Mouse (Mus musculus) liver, embryonic 13.5 days (tissue): Measurements from ENCODE around the gene Baiap2. TPM values are rescaled to one million over a fixed set of nuclear protein-coding genes. Genes with fewer than 3 reads are reported as not detected.

ENCODE experiments used
- ATAC-seq: fragments of 200-750 bp; cut with Nextera tagmentation; 2 replicates; pipeline ENCODE4 v1.8.0; 2017; ENCODE audit warnings: low read depth, mild to moderate bottlenecking, moderate number of reproducible peaks, moderate library complexity
- DNase-seq: peaks from one replicate; pipeline ENCODE4 v3.0.0; 2022
- H3K27ac ChIP-seq: fragments of 300-500 bp; sonication (generic); 2 replicates; pipeline ENCODE4 v1.5.1; 2015; ENCODE audit warnings: moderate library complexity, mild to moderate bottlenecking, inconsistent platforms
- H3K27me3 ChIP-seq: fragments of 300-500 bp; sonication (generic); 2 replicates; pipeline ENCODE4 v1.6.1; 2015; ENCODE audit warnings: mild to moderate bottlenecking, inconsistent platforms
- H3K36me3 ChIP-seq: fragments of 300-500 bp; sonication (generic); 2 replicates; pipeline ENCODE4 v1.6.1; 2015; ENCODE audit warnings: mild to moderate bottlenecking, inconsistent platforms
- H3K4me1 ChIP-seq: fragments of 300-500 bp; sonication (generic); replicated peaks from 2 replicates; pipeline ENCODE4 v1.6.1; 2015; ENCODE audit warnings: inconsistent platforms
- H3K4me2 ChIP-seq: fragments of 300-500 bp; sonication (generic); 2 replicates; pipeline ENCODE4 v1.6.1; 2015; ENCODE audit warnings: inconsistent platforms, mild to moderate bottlenecking, moderate library complexity
- H3K4me3 ChIP-seq: fragments of 300-500 bp; sonication (generic); replicated peaks from 2 replicates; pipeline ENCODE4 v1.5.1; 2015; ENCODE audit warnings: mild to moderate bottlenecking, inconsistent platforms
- H3K9ac ChIP-seq: fragments of 300-500 bp; sonication (generic); 2 replicates; pipeline ENCODE4 v1.6.1; 2015; ENCODE audit warnings: mild to moderate bottlenecking, inconsistent platforms
- H3K9me3 ChIP-seq: fragments of 300-500 bp; sonication (generic); replicated peaks from 2 replicates; pipeline ENCODE4 v1.6.1; 2016; ENCODE audit warnings: inconsistent platforms
- WGBS: fragments of 180-500 bp; shearing (Covaris S2); methylation state at CpG from one replicate; pipeline ENCODE4 v1.1.7; 2015; ENCODE audit not compliant: insufficient replicate concordance; 5-methylcytosine and 5-hydroxymethylcytosine counted together
- polyA plus RNA-seq: library from polyadenylated mRNA; unstranded; fragments of >200 nt; fragmentation: Nextera tagmentation; extraction: Ambion mirVana; gene quantifications from 2 replicates; pipeline ENCODE4 v1.2.1, GENCODE M21; 2015

Gene Baiap2
- polyA plus RNA-seq, 1 experiment from 2014 or later = 5.1 TPM

GRCm38 (mm10) chr11:120034306-120034705 is 91.7 kb downstream of the Baiap2 start:
- WGBS = 32% methylated on average over 3 of the region's 3 CpGs
- DNase-seq = no peak
- Histone ChIP-seq H3K9me3 (no peaks in the 10 kb centered on the region), H3K27ac (no peak overlapping the region), H3K36me3 (no peaks in the 10 kb centered on the region), H3K4me1 (peaks cover 16% of the 10 kb centered on the region), H3K27me3 (no peaks in the 10 kb centered on the region), H3K9ac (no peak overlapping the region), H3K4me3 (no peak overlapping the region), H3K4me2 (no peak overlapping the region)
- no peak for ATAC-seq

DNA sequence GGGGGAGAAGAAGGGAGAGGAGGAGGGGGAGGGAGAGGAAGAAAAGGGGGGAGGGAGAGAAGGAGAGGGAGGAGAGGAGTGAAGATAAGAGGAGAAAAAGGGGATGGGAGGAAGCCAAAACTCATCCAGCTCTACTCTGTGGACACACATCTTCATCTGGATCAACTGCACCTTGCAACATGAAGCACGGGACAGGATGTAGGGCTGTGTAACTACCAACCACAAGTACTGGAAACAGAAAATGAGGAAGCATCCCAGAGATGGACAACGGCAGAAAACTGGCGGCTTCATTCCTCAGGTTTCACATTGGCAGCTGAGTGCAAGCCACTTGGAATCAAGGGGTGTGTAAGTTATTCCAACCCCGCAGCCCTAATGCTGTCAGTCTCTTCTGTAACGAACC is 92.2 kb downstream of the Baiap2 start:
- H3K27ac ChIP-seq = no peak overlapping the region
- no peak overlapping the region for H3K4me3 ChIP-seq
- ATAC-seq (no peak), DNase-seq (no peak)
- no peaks in the 10 kb centered on the region for H3K36me3 ChIP-seq
- no peak overlapping the region for H3K9ac ChIP-seq
- H3K4me1 ChIP-seq = peaks cover 18% of the 10 kb centered on the region
- no peaks in the 10 kb centered on the region for H3K9me3 ChIP-seq
- 29% methylated on average over 5 of the region's 5 CpGs for WGBS
- H3K4me2 ChIP-seq = no peak overlapping the region
- no peaks in the 10 kb centered on the region for H3K27me3 ChIP-seq

- Histone ChIP-seq H3K27ac (peak overlapping the region; percentile 40), H3K4me1 (peaks cover 34% of the 10 kb centered on the region), H3K9me3 (no peaks in the 10 kb centered on the region), H3K36me3 (no peaks in the 10 kb centered on the region), H3K27me3 (no peaks in the 10 kb centered on the region), H3K9ac (no peak overlapping the region), H3K4me2 (no peak overlapping the region), H3K4me3 (no peak overlapping the region)
- no peak for ATAC-seq
- WGBS = 28% methylated on average over 4 of the region's 4 CpGs
- no peak for DNase-seq
Observed at GRCm38 (mm10) chr11:120039581-120039980, 97.0 kb downstream of the Baiap2 start.

DNA sequence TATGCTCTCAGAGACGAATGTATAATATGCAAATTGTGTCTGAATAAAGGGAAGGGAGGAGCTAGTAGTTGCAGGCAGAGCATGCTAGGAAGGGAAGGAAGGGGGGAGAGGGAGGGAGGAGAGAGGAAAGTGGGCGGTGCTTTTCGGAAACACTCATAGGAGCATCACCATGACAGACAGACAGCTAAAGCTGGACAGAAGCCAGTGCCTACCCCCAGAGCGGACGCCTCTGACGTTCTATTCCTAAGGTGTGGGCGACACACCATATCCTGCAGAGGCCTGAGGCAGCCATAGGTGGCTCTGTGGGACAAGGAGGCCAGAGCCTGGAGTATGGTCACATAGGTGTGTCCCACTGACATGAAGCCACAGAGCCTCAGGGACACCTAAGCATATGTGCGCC is 97.9 kb downstream of the Baiap2 start:
- Histone ChIP-seq H3K9me3 (no peaks in the 10 kb centered on the region), H3K4me2 (peak overlapping the region; percentile 21; the same call in 1 of the 2 replicates), H3K27me3 (peaks cover 7% of the 10 kb centered on the region), H3K27ac (no peak overlapping the region), H3K36me3 (no peaks in the 10 kb centered on the region), H3K9ac (no peak overlapping the region), H3K4me1 (peaks cover 29% of the 10 kb centered on the region), H3K4me3 (no peak overlapping the region)
- ATAC-seq (no peak), DNase-seq (no peak)
- 36% methylated on average over 8 of the region's 8 CpGs for WGBS

DNA sequence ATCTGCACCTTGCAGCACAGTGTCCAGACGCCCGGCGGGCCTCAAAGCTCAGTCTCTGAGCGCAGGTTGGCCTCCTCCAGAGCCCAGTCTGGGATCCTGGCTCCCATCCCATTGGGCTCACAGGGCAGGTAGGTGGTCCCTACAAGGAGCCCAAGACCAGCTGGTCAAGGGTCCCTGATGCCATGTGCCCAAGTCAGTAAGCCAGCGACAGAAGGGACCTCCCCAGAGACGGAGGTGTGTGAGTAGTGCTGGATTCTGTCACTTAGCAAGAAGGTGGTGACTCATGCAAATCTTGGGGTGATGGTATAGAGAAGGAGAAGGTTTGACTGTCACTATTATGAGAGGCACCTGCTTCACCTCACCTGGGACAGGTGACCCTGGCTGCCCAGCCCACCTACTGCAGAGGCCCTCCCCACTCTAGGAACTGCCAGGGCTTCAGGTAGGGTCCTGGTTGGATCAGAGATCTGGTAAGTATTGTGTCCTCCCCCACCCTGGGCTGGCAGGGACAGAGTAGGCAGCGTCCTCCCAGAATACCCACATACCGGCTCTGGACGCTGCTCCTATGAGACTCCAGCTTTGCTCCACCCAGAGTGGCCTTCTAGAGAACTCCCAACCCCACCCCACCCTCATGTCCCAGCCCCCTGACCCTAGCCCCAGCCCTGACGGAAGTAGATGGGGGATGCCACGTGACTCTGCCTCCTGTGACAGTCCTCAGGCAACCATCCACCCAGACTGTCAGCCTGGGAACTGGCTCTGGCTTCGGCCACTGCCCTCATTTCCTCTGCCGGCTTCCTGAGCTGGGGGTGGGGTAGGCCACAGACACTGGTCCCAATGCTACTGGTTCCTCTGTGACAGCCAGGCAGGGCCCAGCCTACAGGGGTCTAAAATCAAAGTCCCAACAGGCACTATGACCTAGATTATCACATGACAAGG is 98.9 kb downstream of the Baiap2 start:
- ATAC-seq (peak; percentile 66), DNase-seq (no peak)
- WGBS = 44% methylated on average over 13 of the region's 13 CpGs
- Histone ChIP-seq H3K4me2 (peak overlapping the region; percentile 21; the same call in 1 of the 2 replicates), H3K36me3 (no peaks in the 10 kb centered on the region), H3K27ac (peak overlapping the region; percentile 51), H3K4me1 (peaks cover 35% of the 10 kb centered on the region), H3K4me3 (no peak overlapping the region; the same call in 1 of the 2 replicates), H3K9me3 (no peaks in the 10 kb centered on the region), H3K27me3 (peaks cover 17% of the 10 kb centered on the region), H3K9ac (no peak overlapping the region)

GRCm38 (mm10) chr11:120042141-120042838 is 99.7 kb downstream of the Baiap2 start:
- Histone ChIP-seq H3K27me3 (peaks cover 26% of the 10 kb centered on the region), H3K4me1 (peaks cover 41% of the 10 kb centered on the region), H3K36me3 (no peaks in the 10 kb centered on the region), H3K9me3 (no peaks in the 10 kb centered on the region), H3K4me3 (no peak overlapping the region), H3K27ac (peak overlapping the region; percentile 51), H3K9ac (no peak overlapping the region), H3K4me2 (no peak overlapping the region)
- DNase-seq (no peak), ATAC-seq (no peak)
- WGBS = 42% methylated on average over 7 of the region's 7 CpGs

- H3K4me2 ChIP-seq = no peak overlapping the region
- peaks cover 53% of the 10 kb centered on the region for H3K27me3 ChIP-seq
- no peaks in the 10 kb centered on the region for H3K9me3 ChIP-seq
- H3K4me3 ChIP-seq = no peak overlapping the region
- peaks cover 41% of the 10 kb centered on the region for H3K4me1 ChIP-seq
- no peak for DNase-seq
- 61% methylated on average over 4 of the region's 4 CpGs for WGBS
- H3K36me3 ChIP-seq = no peaks in the 10 kb centered on the region
- H3K9ac ChIP-seq = no peak overlapping the region
- ATAC-seq = no peak
- no peak overlapping the region for H3K27ac ChIP-seq
Observed at GRCm38 (mm10) chr11:120045341-120045740, 102.8 kb downstream of the Baiap2 start.

GRCm38 (mm10) chr11:120045839-120046552 is 103.4 kb downstream of the Baiap2 start:
- Histone ChIP-seq H3K9ac (no peak overlapping the region), H3K27me3 (peaks cover 56% of the 10 kb centered on the region), H3K4me1 (peaks cover 36% of the 10 kb centered on the region), H3K9me3 (no peaks in the 10 kb centered on the region), H3K36me3 (no peaks in the 10 kb centered on the region), H3K4me2 (peak overlapping the region; percentile 61; the same call in 1 of the 2 replicates), H3K27ac (no peak overlapping the region), H3K4me3 (no peak overlapping the region; the same call in 1 of the 2 replicates)
- 57% methylated on average over 11 of the region's 11 CpGs for WGBS
- ATAC-seq (no peak), DNase-seq (no peak)

- no peak for ATAC-seq
- peaks cover 62% of the 10 kb centered on the region for H3K27me3 ChIP-seq
- DNase-seq = no peak
- no peaks in the 10 kb centered on the region for H3K36me3 ChIP-seq
- no peak within 1 kb of the TSS for H3K9ac ChIP-seq
- no peak within 1 kb of the TSS for H3K27ac ChIP-seq
- WGBS = 3% methylated on average over 56 of the region's 63 CpGs
- peak within 1 kb of the TSS; percentile 61 for H3K4me2 ChIP-seq
- H3K9me3 ChIP-seq = no peaks in the 10 kb centered on the region
- H3K4me3 ChIP-seq = peak within 1 kb of the TSS; percentile 45
- peaks cover 30% of the 10 kb centered on the region for H3K4me1 ChIP-seq
Observed at GRCm38 (mm10) chr11:120046553-120047191, 104.1 kb downstream of the Baiap2 start, which contains the start of gene Aatk. TSS of gene Aatk (minus strand) at chr11:120047167.

DNA sequence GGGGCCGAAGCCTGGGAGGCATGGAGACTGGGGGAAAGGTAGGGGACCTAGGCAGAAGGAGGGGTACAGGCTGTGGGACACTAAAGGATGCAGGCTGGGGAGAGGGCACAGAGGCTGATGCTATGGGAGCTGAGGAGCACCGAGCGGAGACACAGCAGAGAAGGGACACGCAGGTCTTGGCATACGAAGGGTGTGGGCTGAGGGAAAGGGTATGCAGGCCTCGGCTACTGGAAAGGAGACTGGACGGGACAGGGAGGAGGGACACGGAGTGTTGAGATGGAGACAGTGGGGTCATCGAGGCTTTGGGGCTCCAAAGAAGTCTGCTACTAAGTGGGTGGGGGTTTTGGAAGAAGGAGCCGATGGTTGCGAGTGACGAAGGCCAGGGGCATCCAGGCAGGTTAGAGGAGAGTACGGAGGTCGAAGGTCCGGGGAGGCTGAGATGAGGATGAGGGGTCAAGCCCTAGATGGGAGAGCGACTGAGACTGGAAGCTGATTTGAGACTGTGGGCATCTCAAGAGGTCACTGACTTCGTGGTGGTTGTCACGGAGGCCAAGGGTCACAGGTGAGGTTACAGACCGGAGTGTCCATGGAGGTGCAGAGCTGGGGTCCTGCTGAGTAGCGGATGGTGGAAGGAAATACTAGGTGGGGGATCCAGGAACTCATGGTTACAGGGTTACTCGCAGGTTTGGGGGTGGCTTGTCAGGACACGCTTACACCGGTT is 105.1 kb downstream of the Baiap2 start:
- 17% methylated on average over 23 of the region's 23 CpGs for WGBS
- peaks cover 62% of the 10 kb centered on the region for H3K27me3 ChIP-seq
- H3K27ac ChIP-seq = no peak overlapping the region
- H3K9ac ChIP-seq = no peak overlapping the region
- DNase-seq (no peak), ATAC-seq (no peak)
- peaks cover 20% of the 10 kb centered on the region for H3K4me1 ChIP-seq
- H3K4me2 ChIP-seq = peak overlapping the region; percentile 61; the same call in 1 of the 2 replicates
- H3K9me3 ChIP-seq = no peaks in the 10 kb centered on the region
- no peaks in the 10 kb centered on the region for H3K36me3 ChIP-seq
- H3K4me3 ChIP-seq = no peak overlapping the region
